Mouse (Mus musculus) heart, embryonic 12.5 days (tissue): ENCODE results near the gene Slc22a13. TPM values are rescaled to one million over a fixed set of nuclear protein-coding genes. Genes with fewer than 3 reads are reported as not detected.

Experiments used
- ATAC-seq: fragments of 200-750 bp; cut with Nextera tagmentation; 2 replicates; pipeline ENCODE4 v1.8.0; 2017; ENCODE audit warnings: moderate TSS enrichment, moderate library complexity; ENCODE audit not compliant: insufficient number of reproducible peaks, low FRiP score
- H3K27ac ChIP-seq: fragments of 300-500 bp; sonication (generic); 2 replicates; pipeline ENCODE4 v1.5.1; 2016; ENCODE audit warnings: mild to moderate bottlenecking, moderate library complexity; ENCODE audit not compliant: poor library complexity, severe bottlenecking
- H3K27me3 ChIP-seq: fragments of 300-500 bp; sonication (generic); replicated peaks from 2 replicates; pipeline ENCODE4 v1.6.1; 2016; ENCODE audit warnings: mild to moderate bottlenecking, moderate library complexity
- H3K36me3 ChIP-seq: fragments of 300-500 bp; sonication (generic); 2 replicates; pipeline ENCODE4 v1.6.1; 2016; ENCODE audit warnings: mild to moderate bottlenecking, moderate library complexity
- H3K4me1 ChIP-seq: fragments of 300-500 bp; sonication (generic); replicated peaks from 2 replicates; pipeline ENCODE4 v1.6.1; 2016; ENCODE audit warnings: mild to moderate bottlenecking
- H3K4me2 ChIP-seq: fragments of 300-500 bp; sonication (generic); 2 replicates; pipeline ENCODE4 v1.6.1; 2016; ENCODE audit warnings: mild to moderate bottlenecking, moderate library complexity
- H3K4me3 ChIP-seq: fragments of 300-500 bp; sonication (generic); 2 replicates; pipeline ENCODE4 v1.5.1; 2016; ENCODE audit warnings: mild to moderate bottlenecking
- H3K9ac ChIP-seq: fragments of 300-500 bp; sonication (generic); 2 replicates; pipeline ENCODE4 v1.6.1; 2016; ENCODE audit warnings: mild to moderate bottlenecking, moderate library complexity
- H3K9me3 ChIP-seq: fragments of 300-500 bp; sonication (generic); replicated peaks from 2 replicates; pipeline ENCODE4 v1.6.1; 2016; ENCODE audit warnings: mild to moderate bottlenecking, moderate library complexity
- WGBS: fragments of 180-500 bp; shearing (Covaris S2); methylation state at CpG from one replicate; pipeline ENCODE4 v1.1.7; 2016; 5-methylcytosine and 5-hydroxymethylcytosine counted together
- polyA plus RNA-seq: library from polyadenylated mRNA; unstranded; fragments of >200 nt; fragmentation: Nextera tagmentation; extraction: Ambion mirVana; gene quantifications from 2 replicates; pipeline ENCODE4 v1.2.1, GENCODE M21; 2016

The Slc22a13 gene
- polyA plus RNA-seq, 1 experiment from 2014 or later = not detected

GRCm38 (mm10) chr9:119201653-119202052, 7.2 kb downstream of the Slc22a13 start:
- H3K27ac ChIP-seq = no peak overlapping the region
- H3K9ac ChIP-seq = no peak overlapping the region
- H3K4me1 ChIP-seq = no peaks in the 10 kb centered on the region
- no peak for ATAC-seq
- H3K4me3 ChIP-seq = no peak overlapping the region
- H3K27me3 ChIP-seq = no peaks in the 10 kb centered on the region
- 81% methylated on average over 5 of the region's 5 CpGs for WGBS
- no peak overlapping the region for H3K4me2 ChIP-seq
- H3K36me3 ChIP-seq = no peaks in the 10 kb centered on the region
- peaks cover 15% of the 10 kb centered on the region for H3K9me3 ChIP-seq

- no peak overlapping the region for H3K4me2 ChIP-seq
- no peaks in the 10 kb centered on the region for H3K27me3 ChIP-seq
- H3K4me3 ChIP-seq = no peak overlapping the region
- H3K27ac ChIP-seq = no peak overlapping the region
- no peaks in the 10 kb centered on the region for H3K4me1 ChIP-seq
- no peak for ATAC-seq
- 80% methylated on average over 10 of the region's 10 CpGs for WGBS
- no peaks in the 10 kb centered on the region for H3K36me3 ChIP-seq
- no peak overlapping the region for H3K9ac ChIP-seq
- peaks cover 11% of the 10 kb centered on the region for H3K9me3 ChIP-seq
Observed at GRCm38 (mm10) chr9:119199151-119199861, 9.6 kb downstream of the Slc22a13 start.

- 35% methylated on average over 11 of the region's 11 CpGs for WGBS
- no peaks in the 10 kb centered on the region for H3K36me3 ChIP-seq
- no peak overlapping the region for H3K27ac ChIP-seq
- H3K27me3 ChIP-seq = no peaks in the 10 kb centered on the region; the same call in 1 of the 2 replicates
- H3K4me2 ChIP-seq = no peak overlapping the region
- H3K9ac ChIP-seq = no peak overlapping the region
- no peak overlapping the region for H3K4me3 ChIP-seq
- no peaks in the 10 kb centered on the region for H3K4me1 ChIP-seq
- ATAC-seq = no peak
- no peaks in the 10 kb centered on the region for H3K9me3 ChIP-seq
Observed at GRCm38 (mm10) chr9:119192202-119192990, 16.5 kb downstream of the Slc22a13 start.

GRCm38 (mm10) chr9:119181241-119181728, 27.6 kb downstream of the Slc22a13 start:
- Histone ChIP-seq H3K4me3 (no peak overlapping the region), H3K36me3 (no peaks in the 10 kb centered on the region), H3K4me2 (no peak overlapping the region), H3K9me3 (no peaks in the 10 kb centered on the region), H3K27ac (no peak overlapping the region), H3K4me1 (peaks cover 13% of the 10 kb centered on the region; the same call in 1 of the 2 replicates), H3K9ac (no peak overlapping the region), H3K27me3 (no peaks in the 10 kb centered on the region)
- WGBS = 33% methylated on average over 3 of the region's 3 CpGs
- ATAC-seq = no peak

GRCm38 (mm10) chr9:119179292-119179691, 29.6 kb downstream of the Slc22a13 start:
- no peaks in the 10 kb centered on the region for H3K9me3 ChIP-seq
- no peak for ATAC-seq
- 79% methylated on average over 11 of the region's 11 CpGs for WGBS
- H3K4me1 ChIP-seq = peaks cover 13% of the 10 kb centered on the region; the same call in 1 of the 2 replicates
- no peak overlapping the region for H3K27ac ChIP-seq
- H3K4me2 ChIP-seq = no peak overlapping the region
- H3K9ac ChIP-seq = no peak overlapping the region
- H3K4me3 ChIP-seq = no peak overlapping the region
- no peaks in the 10 kb centered on the region for H3K36me3 ChIP-seq
- H3K27me3 ChIP-seq = no peaks in the 10 kb centered on the region

- ATAC-seq = no peak
- H3K27ac ChIP-seq = no peak overlapping the region
- H3K9ac ChIP-seq = no peak overlapping the region
- WGBS = 94% methylated on average over 2 of the region's 2 CpGs
- H3K4me3 ChIP-seq = no peak overlapping the region
- H3K27me3 ChIP-seq = no peaks in the 10 kb centered on the region
- H3K9me3 ChIP-seq = 0 out of 2 replicates have a peak, but pooled peaks cover 3% of the 10 kb centered on the region
- H3K36me3 ChIP-seq = no peaks in the 10 kb centered on the region
- no peak overlapping the region for H3K4me2 ChIP-seq
- no peaks in the 10 kb centered on the region for H3K4me1 ChIP-seq
Observed at GRCm38 (mm10) chr9:119167608-119168007, 41.3 kb downstream of the Slc22a13 start.

GRCm38 (mm10) chr9:119165548-119165947, 43.4 kb downstream of the Slc22a13 start:
- Histone ChIP-seq H3K9ac (no peak overlapping the region), H3K4me2 (no peak overlapping the region), H3K9me3 (0 out of 2 replicates have a peak, but pooled peaks cover 3% of the 10 kb centered on the region), H3K27ac (no peak overlapping the region), H3K4me3 (no peak overlapping the region), H3K4me1 (no peaks in the 10 kb centered on the region), H3K36me3 (no peaks in the 10 kb centered on the region), H3K27me3 (no peaks in the 10 kb centered on the region)
- WGBS = 83% methylated on average over 6 of the region's 6 CpGs
- ATAC-seq = no peak

- H3K9ac ChIP-seq = no peak overlapping the region
- H3K27ac ChIP-seq = no peak overlapping the region
- H3K4me3 ChIP-seq = no peak overlapping the region
- ATAC-seq = no peak
- WGBS = 74% methylated on average over 7 of the region's 7 CpGs
- H3K4me1 ChIP-seq = no peaks in the 10 kb centered on the region
- no peaks in the 10 kb centered on the region for H3K36me3 ChIP-seq
- H3K27me3 ChIP-seq = no peaks in the 10 kb centered on the region
- H3K4me2 ChIP-seq = no peak overlapping the region
- 0 out of 2 replicates have a peak, but pooled peaks cover 3% of the 10 kb centered on the region for H3K9me3 ChIP-seq
Observed at GRCm38 (mm10) chr9:119164743-119165142, 44.2 kb downstream of the Slc22a13 start.

GRCm38 (mm10) chr9:119160689-119161088, 48.2 kb downstream of the Slc22a13 start:
- no peaks in the 10 kb centered on the region for H3K9me3 ChIP-seq
- WGBS = 95% methylated on average over 3 of the region's 3 CpGs
- ATAC-seq = no peak
- H3K27ac ChIP-seq = no peak overlapping the region
- no peak overlapping the region for H3K4me2 ChIP-seq
- H3K4me3 ChIP-seq = no peak overlapping the region
- no peaks in the 10 kb centered on the region for H3K36me3 ChIP-seq
- peaks cover 17% of the 10 kb centered on the region for H3K27me3 ChIP-seq
- H3K9ac ChIP-seq = no peak overlapping the region
- no peaks in the 10 kb centered on the region; the same call in 1 of the 2 replicates for H3K4me1 ChIP-seq

- no peak for ATAC-seq
- H3K4me1 ChIP-seq = no peaks in the 10 kb centered on the region; the same call in 1 of the 2 replicates
- peaks cover 35% of the 10 kb centered on the region for H3K27me3 ChIP-seq
- H3K9ac ChIP-seq = no peak within 1 kb of the TSS
- no peaks in the 10 kb centered on the region for H3K36me3 ChIP-seq
- WGBS = 43% methylated on average over 4 of the region's 4 CpGs
- no peak within 1 kb of the TSS for H3K4me2 ChIP-seq
- H3K4me3 ChIP-seq = no peak within 1 kb of the TSS
- no peak within 1 kb of the TSS for H3K27ac ChIP-seq
- H3K9me3 ChIP-seq = no peaks in the 10 kb centered on the region
Observed at GRCm38 (mm10) chr9:119158861-119159260, 50.0 kb downstream of the Slc22a13 start, which contains the start of gene Gm47289. Gene Gm47289 (plus strand): TSS chr9:119159161.
